Mouse (Mus musculus): Measurements from ENCODE around the gene Sppl2b.
"Not testable (repeated sequence)": the region's sequence is repeated elsewhere in the genome, so short reads cannot be mapped to it uniquely, and the experiment has no call there.

Sppl2b gene

DNA sequence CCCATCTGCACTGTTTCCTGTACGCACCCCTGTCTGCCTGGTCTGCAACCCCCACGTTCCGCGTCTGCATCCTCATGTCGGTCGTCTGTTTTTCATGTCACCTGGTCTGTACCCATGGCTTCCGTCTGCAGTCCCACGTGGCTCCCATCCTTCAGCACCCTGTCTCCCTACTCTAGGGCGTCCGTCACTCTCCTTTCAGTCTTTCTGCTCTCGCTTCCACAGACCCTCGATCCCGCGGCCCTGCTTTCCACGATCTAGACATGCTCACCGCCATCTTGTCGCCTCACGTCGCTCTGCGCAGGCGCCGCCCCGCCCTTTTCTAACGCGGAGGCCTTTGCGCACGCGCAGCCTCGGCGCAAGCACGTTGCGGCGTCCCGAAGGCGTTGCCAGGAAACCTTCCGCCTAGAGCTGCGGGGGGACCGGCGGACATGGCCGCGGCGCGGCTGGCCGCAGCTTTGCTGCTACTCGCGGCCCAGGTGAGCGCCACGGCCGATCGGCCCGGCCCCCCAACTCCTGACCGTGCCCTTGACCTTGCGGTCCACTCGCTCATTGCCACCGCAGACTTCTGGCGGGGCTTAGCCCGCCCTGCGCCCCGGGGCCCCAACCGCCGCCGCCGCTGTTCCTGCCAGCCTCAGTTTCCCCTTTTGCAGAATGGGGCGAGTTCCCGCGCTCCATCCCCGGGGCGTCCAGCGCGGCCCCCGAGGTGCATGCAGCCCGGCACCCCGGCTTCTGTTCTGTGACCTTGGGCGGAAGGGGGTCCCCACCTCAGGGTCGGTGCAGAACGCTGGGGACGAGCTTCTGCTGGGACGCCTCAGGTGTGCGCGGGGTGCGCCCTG is at the start of gene Sppl2b, which contains the start of gene Lsm7:
Sppl2b (plus strand) TSS at position 363 of the 836 bp plus-strand sequence.
Lsm7 (minus strand) TSS at position 297 of the 836 bp plus-strand sequence.
- peak; percentile 89 for DNase-seq (ENCODE audit: low read depth)

DNA sequence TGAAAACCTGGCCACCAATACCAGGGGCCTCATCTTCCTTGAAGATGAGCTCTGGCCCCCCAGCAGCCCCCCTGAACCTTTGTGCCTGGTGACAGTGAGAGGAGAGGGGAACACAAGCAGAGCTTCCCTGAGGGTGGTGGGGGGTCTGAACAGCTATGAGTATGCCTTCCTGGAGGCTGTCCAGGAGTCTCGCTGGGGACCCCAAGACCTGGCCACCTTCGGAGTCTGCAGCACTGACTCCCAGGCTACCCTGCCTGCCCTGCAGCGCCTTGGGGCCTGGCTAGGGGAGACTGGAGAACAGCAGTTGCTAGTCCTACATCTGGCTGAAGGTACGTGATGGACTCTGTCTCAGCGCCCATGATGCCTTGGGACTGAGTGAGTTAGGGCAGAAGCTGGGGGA is 49.8 kb upstream of the Sppl2b start:
- DNase-seq (ENCODE audit: low read depth) = no peak

- peak; percentile 71 for DNase-seq (ENCODE audit: low read depth)
Measured at GRCm38 (mm10) chr10:80805925-80806324, 49.1 kb upstream of the Sppl2b start.

DNA sequence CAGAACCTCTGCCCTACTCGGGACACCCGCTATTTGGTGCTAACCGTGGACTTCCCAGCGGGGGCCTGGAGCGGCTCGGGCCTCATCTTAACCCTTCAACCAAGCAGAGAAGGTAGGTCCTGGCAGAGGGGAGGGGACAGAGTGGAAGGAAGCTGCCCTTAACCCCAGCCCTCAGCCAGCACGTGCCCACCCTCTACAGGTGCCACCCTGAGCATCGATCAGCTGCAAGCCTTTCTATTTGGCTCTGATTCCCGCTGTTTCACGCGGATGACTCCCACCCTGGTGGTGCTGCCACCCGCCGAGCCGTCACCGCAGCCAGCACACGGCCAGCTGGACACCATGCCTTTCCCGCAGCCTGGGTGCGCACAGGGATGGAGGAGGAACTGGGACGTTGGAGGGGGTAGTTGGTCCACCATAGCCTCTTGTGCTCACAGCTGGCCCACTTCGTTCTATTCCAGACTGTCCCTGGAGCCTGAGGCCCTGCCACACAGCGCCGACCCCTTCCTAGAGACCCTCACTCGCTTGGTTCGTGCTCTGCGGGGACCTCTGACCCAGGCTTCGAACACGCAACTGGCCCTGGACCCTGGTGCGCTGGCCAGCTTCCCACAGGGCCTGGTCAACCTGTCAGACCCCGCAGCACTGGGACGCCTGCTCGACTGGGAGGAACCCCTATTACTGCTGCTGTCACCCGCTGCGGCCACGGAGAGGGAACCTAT is 48.6 kb upstream of the Sppl2b start:
- DNase-seq (ENCODE audit: low read depth) = no peak

DNA sequence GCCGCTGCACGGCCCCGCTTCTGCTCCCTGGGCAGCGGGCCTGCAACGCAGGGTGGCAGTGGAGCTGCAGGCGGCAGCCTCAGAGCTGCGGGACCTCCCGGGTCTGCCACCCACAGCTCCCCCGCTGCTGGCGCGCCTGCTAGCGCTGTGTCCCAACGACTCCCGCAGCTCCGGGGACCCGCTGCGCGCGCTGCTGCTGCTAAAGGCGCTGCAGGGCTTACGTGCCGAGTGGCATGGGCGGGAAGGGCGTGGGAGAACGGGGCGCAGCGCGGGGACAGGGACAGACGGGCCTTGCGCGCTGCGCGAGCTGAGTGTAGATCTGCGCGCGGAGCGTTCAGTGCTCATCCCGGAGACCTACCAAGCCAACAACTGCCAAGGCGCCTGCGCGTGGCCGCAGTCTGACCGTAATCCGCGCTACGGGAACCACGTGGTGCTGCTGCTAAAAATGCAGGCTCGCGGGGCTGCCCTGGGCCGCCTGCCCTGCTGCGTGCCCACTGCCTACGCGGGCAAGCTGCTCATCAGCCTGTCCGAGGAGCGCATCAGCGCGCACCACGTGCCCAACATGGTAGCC is 47.9 kb upstream of the Sppl2b start:
- DNase-seq (ENCODE audit: low read depth) = no peak

DNA sequence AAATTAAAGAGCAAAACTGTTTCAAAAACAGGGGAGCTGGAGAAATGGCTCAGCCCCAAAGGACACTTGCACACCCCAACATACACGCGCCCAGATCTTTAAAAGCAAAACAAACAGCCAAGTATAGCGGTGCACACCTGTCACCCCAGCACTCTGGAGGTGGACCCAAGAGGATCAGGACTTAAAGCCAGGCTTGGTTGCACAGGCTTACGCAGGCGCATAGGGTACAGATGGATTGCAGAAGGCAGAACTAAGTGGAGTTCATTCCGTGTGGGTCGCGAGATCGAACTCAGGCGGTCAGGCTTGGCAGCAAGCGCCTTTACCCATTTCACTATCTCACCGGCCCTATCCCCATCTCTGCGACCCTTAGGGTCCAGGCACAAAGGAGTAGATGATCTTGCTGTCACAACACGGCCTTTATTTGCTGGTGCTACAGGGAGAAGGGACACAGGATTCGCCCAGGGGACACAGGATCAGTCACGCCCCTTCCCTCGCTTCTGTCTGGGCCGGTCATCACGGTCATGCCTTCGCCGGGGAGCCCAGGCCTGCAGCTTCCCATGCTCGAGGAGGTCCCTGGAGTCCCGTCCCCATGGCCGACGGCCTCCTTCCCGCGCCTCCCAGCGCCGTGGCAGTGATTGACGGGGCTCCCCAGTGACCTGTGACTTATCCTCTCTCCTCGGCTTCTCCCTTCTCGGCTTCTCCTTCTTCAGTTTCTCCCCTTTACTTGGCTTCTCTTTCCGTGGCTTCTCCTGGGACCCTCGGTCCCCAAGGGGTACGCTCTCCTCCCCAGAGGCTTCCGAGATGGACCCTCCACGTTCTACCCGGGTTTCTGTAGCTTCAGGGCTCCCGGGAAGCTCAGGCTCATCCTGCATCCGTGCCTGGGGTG is 46.7 kb upstream of the Sppl2b start:
- DNase-seq (ENCODE audit: low read depth) = no peak

GRCm38 (mm10) chr10:80808985-80809632 is 46.0 kb upstream of the Sppl2b start:
- no peak for DNase-seq (ENCODE audit: low read depth)

DNA sequence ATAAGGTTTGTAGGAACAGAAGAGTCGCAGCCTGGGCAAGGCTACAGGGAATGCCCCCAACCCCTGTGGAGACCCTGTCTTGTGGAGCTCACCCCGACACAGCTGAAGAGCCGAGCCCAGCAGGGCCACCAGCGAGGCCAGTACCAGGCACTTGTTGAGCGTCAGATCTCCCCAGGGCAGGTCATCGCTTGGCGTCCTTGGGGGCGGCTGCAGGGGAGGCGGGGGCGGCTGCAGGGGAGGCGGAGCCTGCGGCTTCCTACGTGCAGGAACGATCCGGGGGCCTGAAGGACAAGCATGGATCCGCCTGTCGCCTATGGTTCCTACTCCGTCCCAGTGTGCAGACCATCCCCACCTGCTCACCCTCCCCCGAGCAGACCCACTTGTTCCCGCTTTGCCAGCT is 45.0 kb upstream of the Sppl2b start:
- no peak for DNase-seq (ENCODE audit: low read depth)

GRCm38 (mm10) chr10:80812391-80813041 is 42.6 kb upstream of the Sppl2b start:
- no peak for DNase-seq (ENCODE audit: low read depth)

DNA sequence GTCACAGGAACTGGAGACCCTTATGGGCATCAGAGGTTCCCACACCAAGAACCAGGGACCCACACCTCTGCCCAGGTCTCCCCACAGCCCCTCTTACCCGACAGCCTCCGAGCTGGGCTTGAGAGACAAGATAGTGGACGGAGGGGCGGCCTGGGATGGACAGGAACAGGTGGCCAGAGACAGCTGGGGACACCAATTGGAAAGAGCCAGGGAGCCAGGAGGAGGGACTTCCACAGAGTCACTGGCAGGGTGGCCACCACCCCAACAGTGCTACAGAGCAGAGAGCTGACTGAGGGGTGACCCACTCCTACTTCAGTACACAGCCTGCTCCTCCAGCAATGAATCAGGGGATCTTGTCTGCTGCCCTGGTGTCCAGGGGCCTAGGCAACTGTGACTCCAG is 41.7 kb upstream of the Sppl2b start, which contains the start of gene Jsrp1:
Jsrp1 (minus strand) TSS at position 133 of the 400 bp plus-strand sequence.
- DNase-seq (ENCODE audit: low read depth) = no peak

- no peak for DNase-seq (ENCODE audit: low read depth)
Measured at GRCm38 (mm10) chr10:80814800-80815199, 40.3 kb upstream of the Sppl2b start.

GRCm38 (mm10) chr10:80816303-80816702 is 38.8 kb upstream of the Sppl2b start:
- not testable (repeated sequence) for DNase-seq (ENCODE audit: low read depth)

- no peak for DNase-seq (ENCODE audit: low read depth)
Measured at GRCm38 (mm10) chr10:80817164-80817563, 37.9 kb upstream of the Sppl2b start.

DNA sequence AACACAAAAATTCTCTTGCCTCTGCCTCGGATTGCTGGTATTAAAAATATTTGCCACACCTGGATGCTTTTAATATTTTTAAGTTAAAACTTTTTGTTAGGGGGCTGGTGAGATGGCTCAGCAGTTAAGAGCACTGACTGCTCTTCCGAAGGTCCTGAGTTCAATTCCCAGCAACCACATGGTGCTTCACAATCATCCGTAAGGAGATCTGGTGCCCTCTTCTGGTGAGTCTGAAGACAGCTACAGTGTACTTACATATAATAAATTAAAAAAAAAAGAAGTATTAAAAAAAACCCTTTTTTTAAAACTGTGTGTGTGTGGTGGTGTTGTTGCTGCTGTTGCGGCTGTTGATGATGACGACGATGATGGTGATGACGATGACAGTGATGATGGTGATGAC is 37.1 kb upstream of the Sppl2b start:
- not testable (repeated sequence) for DNase-seq (ENCODE audit: low read depth)

DNA sequence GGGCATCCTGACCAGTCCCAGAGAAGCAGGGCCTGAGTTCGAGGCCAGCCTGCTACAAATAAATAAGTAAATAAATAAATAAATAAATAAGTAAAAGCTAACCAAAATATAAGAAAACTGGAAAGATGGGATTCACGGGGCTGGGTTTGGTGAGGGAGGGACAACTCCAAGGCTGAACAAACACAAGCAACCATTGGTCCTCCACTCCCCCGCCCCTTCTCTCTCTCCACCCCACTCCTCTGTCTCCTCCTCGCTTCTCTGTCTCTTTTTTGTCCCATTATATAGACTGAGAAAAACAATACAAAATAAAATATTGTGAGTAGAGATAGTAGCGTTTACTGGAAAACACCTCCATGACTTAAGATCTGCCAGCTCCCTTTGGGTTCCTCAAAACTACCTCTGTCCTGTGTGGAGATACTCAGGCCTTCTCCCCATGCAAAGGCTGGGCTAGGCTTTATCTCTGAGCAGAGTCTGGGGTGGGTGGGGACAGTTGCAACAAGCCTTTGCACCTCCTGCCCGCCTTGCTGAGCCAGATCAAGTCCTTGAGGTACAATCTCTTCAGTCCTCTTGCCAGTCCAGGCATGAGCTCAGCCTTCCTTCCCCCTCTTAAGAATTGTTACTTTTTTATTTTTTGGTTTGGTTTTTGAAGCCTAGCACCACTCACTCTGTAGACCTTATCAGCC is 36.3 kb upstream of the Sppl2b start:
- no peak for DNase-seq (ENCODE audit: low read depth)

GRCm38 (mm10) chr10:80819406-80819805 is 35.7 kb upstream of the Sppl2b start:
- DNase-seq (ENCODE audit: low read depth) = no peak

- no peak for DNase-seq (ENCODE audit: low read depth)
Measured at GRCm38 (mm10) chr10:80821991-80822390, 33.1 kb upstream of the Sppl2b start.

GRCm38 (mm10) chr10:80822528-80822927 is 32.5 kb upstream of the Sppl2b start:
- DNase-seq (ENCODE audit: low read depth) = no peak

- DNase-seq (ENCODE audit: low read depth) = no peak
Measured at GRCm38 (mm10) chr10:80823316-80823715, 31.8 kb upstream of the Sppl2b start.

Measured in c-Kit-positive CD71-negative TER-119-negative erythroid progenitor cells, embryonic 14.5 days (primary cell).